Mouse (Mus musculus): ENCODE data around the gene Dok4.

DNA sequence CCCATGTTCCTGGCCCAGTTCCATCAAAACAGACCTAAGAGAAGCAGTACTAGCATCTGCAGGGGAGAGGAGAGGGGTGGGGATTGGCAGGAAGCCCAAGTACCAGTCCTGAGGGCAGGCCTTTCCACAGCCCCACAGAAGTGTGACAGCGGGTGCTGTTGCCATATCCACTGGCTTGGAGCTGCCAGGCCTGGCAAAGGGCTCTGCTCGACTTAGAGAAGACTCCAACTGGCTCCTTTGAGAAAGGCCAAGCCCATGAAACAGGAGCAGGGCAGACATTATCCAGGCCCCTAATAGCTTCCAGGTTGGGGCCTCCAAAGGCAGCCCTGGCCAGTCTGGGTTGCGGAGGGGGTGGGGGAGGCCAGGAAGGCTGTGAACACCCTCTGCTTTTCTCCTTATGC, 38.6 kb upstream of the Dok4 start:
- TF ChIP-seq POLR2AphosphoS5 (IDR thresholded peaks at IDR 0.05; ENCODE audit: insufficient replicate concordance, low read depth, low read length): no peak
- no peak for TF ChIP-seq CTCF (IDR thresholded peaks at IDR 0.05; ENCODE audit: low read depth, low read length)
- no peak for TF ChIP-seq TAL1 (conservative IDR thresholded peaks at IDR 0.05; ENCODE audit: low read depth, low read length)
- TF ChIP-seq GATA2 (IDR thresholded peaks at IDR 0.05; ENCODE audit: borderline replicate concordance, low read depth, low read length): no peak
- no peak for TF ChIP-seq GATA1 (IDR thresholded peaks at IDR 0.05; ENCODE audit: borderline replicate concordance, low read length)
